Mouse (Mus musculus): ENCODE data around the gene Trpc2. TPM values are rescaled to one million over a fixed set of nuclear protein-coding genes. Genes with fewer than 3 reads are reported as not detected.
A peak's percentile ranks its signal among the peaks of the same experiment; 100 is the strongest.

Trpc2 gene
- total and polyA plus RNA-seq, 2 experiments from 2014 or later: 1.1 TPM; not detected in 1

GRCm38 (mm10) chr7:102101487-102101886, 18.6 kb downstream of the Trpc2 start, which contains the start of gene Art1:
TSS of gene Art1 (plus strand) at chr7:102101743.
- H3K27me3 ChIP-seq (ENCODE audit: insufficient read depth, low read length): no peaks in the 10 kb centered on the region
- H3K9ac ChIP-seq: no peak within 1 kb of the TSS
- 0 out of 2 replicates have a peak, but pooled peaks cover 7% of the 10 kb centered on the region for H3K4me1 ChIP-seq (ENCODE audit: insufficient read depth)
- TF ChIP-seq CTCF (IDR thresholded peaks at IDR 0.05; ENCODE audit: low read depth): no peak
- ATAC-seq (no peak), DNase-seq (no peak)
- no peak within 1 kb of the TSS for H3K27ac ChIP-seq (ENCODE audit: low read depth, low read length)
- H3K9me3 ChIP-seq (ENCODE audit: low read length): no peaks in the 10 kb centered on the region
- H3K4me3 ChIP-seq (ENCODE audit: low read depth, low read length): no peak within 1 kb of the TSS
- no peaks in the 10 kb centered on the region for H3K36me3 ChIP-seq (ENCODE audit: insufficient read depth)
- H3K4me2 ChIP-seq (ENCODE audit: low read depth): no peak within 1 kb of the TSS
- WGBS: 56% methylated on average over 5 of the region's 5 CpGs

- H3K4me1 ChIP-seq (ENCODE audit: insufficient read depth): 0 out of 2 replicates have a peak, but pooled peaks cover 7% of the 10 kb centered on the region
- H3K9me3 ChIP-seq (ENCODE audit: low read length): no peaks in the 10 kb centered on the region
- H3K4me2 ChIP-seq (ENCODE audit: low read depth): no peak overlapping the region
- H3K27me3 ChIP-seq (ENCODE audit: insufficient read depth, low read length): no peaks in the 10 kb centered on the region
- DNase-seq: no peak
- TF ChIP-seq CTCF (IDR thresholded peaks at IDR 0.05; ENCODE audit: low read depth): no peak
- ATAC-seq: no peak
- 46% methylated on average over 8 of the region's 8 CpGs for WGBS
- no peak overlapping the region for H3K4me3 ChIP-seq (ENCODE audit: low read depth, low read length)
- no peak overlapping the region for H3K27ac ChIP-seq (ENCODE audit: low read depth, low read length)
- no peak overlapping the region for H3K9ac ChIP-seq
- H3K36me3 ChIP-seq (ENCODE audit: insufficient read depth): no peaks in the 10 kb centered on the region
Measured at GRCm38 (mm10) chr7:102102241-102102640, 19.3 kb downstream of the Trpc2 start.

DNA sequence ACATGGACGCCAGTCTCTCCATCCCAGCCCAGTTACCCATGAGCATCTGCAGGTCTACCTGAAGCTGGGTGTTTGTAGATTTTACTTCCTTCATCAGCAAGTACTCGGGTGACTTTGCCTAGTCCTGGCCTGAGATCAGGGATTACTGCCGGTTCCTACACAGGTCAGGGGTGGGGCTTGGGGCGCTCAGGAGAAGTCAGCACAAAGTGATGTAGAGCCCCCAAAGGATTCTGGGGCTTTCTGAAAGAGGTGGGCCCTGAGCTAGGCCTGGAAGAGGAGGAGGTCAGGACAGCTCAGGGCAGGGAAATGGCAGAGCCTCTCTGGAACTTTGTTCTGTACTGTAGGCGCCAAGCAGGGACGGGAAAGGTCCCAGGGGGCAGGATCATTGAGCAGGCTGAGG, 19.8 kb downstream of the Trpc2 start:
- WGBS: 42% methylated on average over 6 of the region's 6 CpGs
- no peak overlapping the region for H3K9ac ChIP-seq
- H3K4me1 ChIP-seq (ENCODE audit: insufficient read depth): 0 out of 2 replicates have a peak, but pooled peaks cover 7% of the 10 kb centered on the region
- ATAC-seq (no peak), DNase-seq (no peak)
- H3K27me3 ChIP-seq (ENCODE audit: insufficient read depth, low read length): no peaks in the 10 kb centered on the region
- H3K27ac ChIP-seq (ENCODE audit: low read depth, low read length): no peak overlapping the region
- no peaks in the 10 kb centered on the region for H3K9me3 ChIP-seq (ENCODE audit: low read length)
- H3K4me3 ChIP-seq (ENCODE audit: low read depth, low read length): no peak overlapping the region
- H3K36me3 ChIP-seq (ENCODE audit: insufficient read depth): no peaks in the 10 kb centered on the region
- no peak overlapping the region for H3K4me2 ChIP-seq (ENCODE audit: low read depth)
- TF ChIP-seq CTCF (IDR thresholded peaks at IDR 0.05; ENCODE audit: low read depth): no peak

DNA sequence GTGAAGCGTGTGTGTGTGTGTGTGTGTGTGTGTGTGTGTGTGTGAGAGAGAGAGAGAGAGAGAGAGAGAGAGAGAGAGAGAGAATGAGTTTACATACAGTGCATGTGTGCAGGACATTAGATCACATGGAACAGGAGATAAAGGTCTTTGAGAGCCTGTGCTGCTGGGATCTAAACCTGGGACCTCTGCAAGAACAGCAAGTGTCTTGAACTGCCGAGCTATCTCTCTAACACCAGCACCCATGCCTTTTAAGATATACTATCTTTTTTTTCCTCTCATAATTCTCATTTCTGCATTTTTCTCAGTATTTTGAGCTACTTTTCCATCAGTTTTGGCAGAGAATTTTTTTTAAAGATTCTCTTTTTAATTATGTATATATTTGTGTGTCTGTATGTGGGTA, 20.6 kb downstream of the Trpc2 start:
- no peak overlapping the region for H3K4me2 ChIP-seq (ENCODE audit: low read depth)
- 87% methylated on average over 2 of the region's 2 CpGs for WGBS
- no peak overlapping the region for H3K9ac ChIP-seq
- no peaks in the 10 kb centered on the region for H3K27me3 ChIP-seq (ENCODE audit: insufficient read depth, low read length)
- H3K9me3 ChIP-seq (ENCODE audit: low read length): no peaks in the 10 kb centered on the region
- DNase-seq: no peak
- TF ChIP-seq CTCF (IDR thresholded peaks at IDR 0.05; ENCODE audit: low read depth): no peak
- no peak overlapping the region for H3K27ac ChIP-seq (ENCODE audit: low read depth, low read length)
- no peak overlapping the region for H3K4me3 ChIP-seq (ENCODE audit: low read depth, low read length)
- no peaks in the 10 kb centered on the region for H3K36me3 ChIP-seq (ENCODE audit: insufficient read depth)
- ATAC-seq: no peak
- 0 out of 2 replicates have a peak, but pooled peaks cover 7% of the 10 kb centered on the region for H3K4me1 ChIP-seq (ENCODE audit: insufficient read depth)

- H3K4me3 ChIP-seq (ENCODE audit: low read depth, low read length): no peak overlapping the region
- TF ChIP-seq CTCF (IDR thresholded peaks at IDR 0.05; ENCODE audit: low read depth): no peak
- H3K9ac ChIP-seq: no peak overlapping the region
- 74% methylated on average over 5 of the region's 5 CpGs for WGBS
- H3K27ac ChIP-seq (ENCODE audit: low read depth, low read length): no peak overlapping the region
- DNase-seq (no peak), ATAC-seq (no peak)
- H3K4me1 ChIP-seq (ENCODE audit: insufficient read depth): 0 out of 2 replicates have a peak, but pooled peaks cover 7% of the 10 kb centered on the region
- no peaks in the 10 kb centered on the region for H3K36me3 ChIP-seq (ENCODE audit: insufficient read depth)
- no peaks in the 10 kb centered on the region for H3K9me3 ChIP-seq (ENCODE audit: low read length)
- H3K4me2 ChIP-seq (ENCODE audit: low read depth): no peak overlapping the region
- no peaks in the 10 kb centered on the region for H3K27me3 ChIP-seq (ENCODE audit: insufficient read depth, low read length)
Measured at GRCm38 (mm10) chr7:102104126-102104525, 21.2 kb downstream of the Trpc2 start.

GRCm38 (mm10) chr7:102106700-102107141, 23.8 kb downstream of the Trpc2 start:
- Histone ChIP-seq H3K4me3 (ENCODE audit: low read depth, low read length) (no peak overlapping the region), H3K27me3 (ENCODE audit: insufficient read depth, low read length) (no peaks in the 10 kb centered on the region), H3K4me2 (ENCODE audit: low read depth) (peak overlapping the region; percentile 30), H3K9me3 (ENCODE audit: low read length) (no peaks in the 10 kb centered on the region), H3K27ac (ENCODE audit: low read depth, low read length) (no peak overlapping the region), H3K9ac (no peak overlapping the region), H3K36me3 (ENCODE audit: insufficient read depth) (no peaks in the 10 kb centered on the region), H3K4me1 (ENCODE audit: insufficient read depth) (no peaks in the 10 kb centered on the region)
- peak; percentile 23 for ATAC-seq
- TF ChIP-seq CTCF (IDR thresholded peaks at IDR 0.05; ENCODE audit: low read depth): no peak
- WGBS: 19% methylated on average over 23 of the region's 23 CpGs
- DNase-seq: peak; percentile 6

DNA sequence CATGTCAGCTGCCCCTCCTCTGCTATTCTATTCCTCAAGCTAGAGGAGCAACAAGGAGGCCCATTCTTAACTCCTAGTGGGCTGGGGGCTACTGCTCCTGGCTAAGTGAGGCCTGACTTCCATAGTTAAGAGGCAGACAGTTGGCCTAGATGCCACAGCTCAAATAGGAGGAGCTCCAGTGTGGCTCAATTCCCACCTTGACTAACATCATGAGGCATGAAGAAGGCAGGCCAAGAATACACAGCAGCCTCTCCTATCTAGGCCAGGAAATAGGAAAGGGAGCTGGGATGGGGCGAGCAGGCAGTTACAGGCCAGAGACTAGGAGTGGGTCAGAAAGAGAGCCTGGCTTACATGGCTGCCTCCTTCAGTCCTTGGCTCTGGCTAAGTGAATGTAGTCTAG, 25.3 kb downstream of the Trpc2 start:
- Histone ChIP-seq H3K4me2 (ENCODE audit: low read depth) (no peak overlapping the region), H3K4me1 (ENCODE audit: insufficient read depth) (no peaks in the 10 kb centered on the region)
- 83% methylated on average over 1 of the region's 1 CpGs for WGBS

More for the DNA sequence above, 25.3 kb downstream of the Trpc2 start:
- DNase-seq: no peak
- no peaks in the 10 kb centered on the region for H3K27me3 ChIP-seq (ENCODE audit: insufficient read depth, low read length)
- no peak for TF ChIP-seq CTCF (IDR thresholded peaks at IDR 0.05; ENCODE audit: low read depth)
- no peak for ATAC-seq
- no peak overlapping the region for H3K27ac ChIP-seq (ENCODE audit: low read depth, low read length)
- no peak overlapping the region for H3K4me3 ChIP-seq (ENCODE audit: low read depth, low read length)
- no peaks in the 10 kb centered on the region for H3K9me3 ChIP-seq (ENCODE audit: low read length)
- H3K36me3 ChIP-seq (ENCODE audit: insufficient read depth): no peaks in the 10 kb centered on the region
- no peak overlapping the region for H3K9ac ChIP-seq

Measured in forebrain, postnatal 0 days (tissue).